Mouse (Mus musculus) E14TG2a.4 (cell line): Measurements from ENCODE around the gene Elavl3.

ENCODE experiments used
- CTCF ChIP-seq: conservative IDR thresholded peaks from 2 replicates; pipeline ENCODE4 v1.5.1; 2014; ENCODE audit warnings: low read length
- NANOG ChIP-seq: IDR thresholded peaks from 2 replicates; pipeline ENCODE4 v1.6.1; 2014; ENCODE audit warnings: borderline replicate concordance, low read length, mixed read lengths
- POU5F1 ChIP-seq: IDR thresholded peaks from 2 replicates; pipeline ENCODE4 v1.6.1; 2014; ENCODE audit warnings: low read length, borderline replicate concordance

DNA sequence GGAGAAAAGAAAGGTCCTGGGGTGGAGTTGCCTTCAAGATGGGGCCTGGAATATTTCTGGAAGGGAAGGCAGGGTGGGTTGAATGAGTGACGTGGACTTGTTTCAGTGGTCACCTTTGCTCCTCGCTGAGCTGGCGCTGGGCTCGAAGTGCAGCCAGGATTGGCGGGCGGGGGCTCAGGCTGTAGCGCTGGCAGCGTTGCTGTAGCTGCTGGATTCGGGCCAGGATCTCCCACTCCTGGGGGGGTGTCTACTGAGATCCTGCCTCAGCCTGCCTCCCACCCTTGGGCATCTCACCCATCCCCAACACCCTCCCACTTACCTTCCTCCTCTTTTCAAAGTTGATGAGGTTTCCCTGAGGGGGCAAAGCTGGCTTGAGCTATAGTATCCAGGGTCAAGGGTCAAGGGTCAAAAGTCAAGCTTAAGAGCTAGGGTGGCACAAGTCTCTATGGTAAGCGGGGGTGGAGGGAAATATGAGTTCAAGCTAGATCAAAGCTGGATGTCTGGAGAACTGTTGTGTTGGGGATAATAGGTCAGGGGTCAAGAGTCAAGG lies 75.1 kb downstream of the Elavl3 start:
- TF ChIP-seq CTCF: no peak
- no peak for TF ChIP-seq POU5F1
- TF ChIP-seq NANOG: no peak
